Mouse (Mus musculus) urinary bladder, postnatal 10 days (tissue): ENCODE data around the gene Hdc.

Experiments used
- DNase-seq: peaks from one replicate; pipeline ENCODE4 v3.0.0; 2022; ENCODE audit warnings: low spot score

Hdc gene

GRCm38 (mm10) chr2:126600533-126600932, 18.6 kb downstream of the Hdc start:
- no peak for DNase-seq

- DNase-seq = no peak
These were observed 20.1 kb downstream of the Hdc start for GRCm38 (mm10) chr2:126599005-126599404.

- DNase-seq = no peak
These were observed 20.7 kb downstream of the Hdc start for GRCm38 (mm10) chr2:126598359-126598758.

- DNase-seq = no peak
These were observed 21.5 kb downstream of the Hdc start for GRCm38 (mm10) chr2:126597279-126598241.

GRCm38 (mm10) chr2:126596347-126597072, 22.6 kb downstream of the Hdc start:
- no peak for DNase-seq

GRCm38 (mm10) chr2:126593831-126594610, 25.1 kb downstream of the Hdc start:
- no peak for DNase-seq

- DNase-seq = no peak
These were observed 27.8 kb downstream of the Hdc start for GRCm38 (mm10) chr2:126591304-126591703.

GRCm38 (mm10) chr2:126587468-126587867, 31.6 kb downstream of the Hdc start:
- DNase-seq = no peak

GRCm38 (mm10) chr2:126584621-126585369, 34.3 kb downstream of the Hdc start:
- no peak for DNase-seq

GRCm38 (mm10) chr2:126583960-126584359, 35.1 kb downstream of the Hdc start:
- no peak for DNase-seq

GRCm38 (mm10) chr2:126579282-126579681, 39.8 kb downstream of the Hdc start:
- no peak for DNase-seq

- no peak for DNase-seq
These were observed 41.7 kb downstream of the Hdc start for GRCm38 (mm10) chr2:126577362-126577761.

- DNase-seq = no peak
These were observed 43.5 kb downstream of the Hdc start for GRCm38 (mm10) chr2:126575391-126576176.

- DNase-seq = no peak
These were observed 46.4 kb downstream of the Hdc start for GRCm38 (mm10) chr2:126572747-126573146.

GRCm38 (mm10) chr2:126572163-126572562, 46.9 kb downstream of the Hdc start:
- DNase-seq = no peak

GRCm38 (mm10) chr2:126563411-126564105, 55.5 kb downstream of the Hdc start:
- no peak for DNase-seq

- DNase-seq = no peak
These were observed 59.0 kb downstream of the Hdc start for GRCm38 (mm10) chr2:126560094-126560493.

GRCm38 (mm10) chr2:126555533-126555932, 63.6 kb downstream of the Hdc start:
- no peak for DNase-seq

GRCm38 (mm10) chr2:126553291-126553639, 65.8 kb downstream of the Hdc start:
- no peak for DNase-seq
